Mouse (Mus musculus) left cerebral cortex, adult 2 months (tissue): ENCODE results near the gene Scaf1. TPM values are rescaled to one million over a fixed set of nuclear protein-coding genes. Genes with fewer than 3 reads are reported as not detected.
A peak's percentile ranks its signal among the peaks of the same experiment; 100 is the strongest.

Experiments
- DNase-seq, 2 experiments: peaks; one replicate each; pipeline ENCODE4 v3.0.0; 2021 to 2022; ENCODE audit warnings: low spot score in 2 of 2, mixed read lengths in 1 of 2; ENCODE audit errors: extremely low spot score in 1 of 2
- H3K27ac ChIP-seq: fragments of 200-600 bp; 2 replicates; pipeline ENCODE4 v1.8.1; 2022
- H3K4me3 ChIP-seq: fragments of 200-600 bp; 2 replicates; pipeline ENCODE4 v1.8.1; 2022
- CTCF ChIP-seq: fragments of 200-600 bp; IDR thresholded peaks from 2 replicates; pipeline ENCODE4 v1.8.1; 2022; ENCODE audit warnings: antibody characterized with exemption, mild to moderate bottlenecking, moderate library complexity
- intact Hi-C: fragments of 180-260 bp; cut with DNase I; formaldehyde crosslinking; loops from one replicate; pipeline ENCODE4 v1.15.1; 2025
- microRNA-seq, 2 experiments: library from miRNA; unstranded; fragments of <30 nt; microRNA quantifications; one replicate each; pipeline ENCODE4 v1.2.0; 2021
- total RNA-seq, 2 experiments: library from RNA; stranded (reverse); gene quantifications; 2 replicates each; pipeline ENCODE4 v1.2.3; 2021

Gene Scaf1
- total RNA-seq, 2 experiments from 2014 or later = 170 to 181 TPM

DNA sequence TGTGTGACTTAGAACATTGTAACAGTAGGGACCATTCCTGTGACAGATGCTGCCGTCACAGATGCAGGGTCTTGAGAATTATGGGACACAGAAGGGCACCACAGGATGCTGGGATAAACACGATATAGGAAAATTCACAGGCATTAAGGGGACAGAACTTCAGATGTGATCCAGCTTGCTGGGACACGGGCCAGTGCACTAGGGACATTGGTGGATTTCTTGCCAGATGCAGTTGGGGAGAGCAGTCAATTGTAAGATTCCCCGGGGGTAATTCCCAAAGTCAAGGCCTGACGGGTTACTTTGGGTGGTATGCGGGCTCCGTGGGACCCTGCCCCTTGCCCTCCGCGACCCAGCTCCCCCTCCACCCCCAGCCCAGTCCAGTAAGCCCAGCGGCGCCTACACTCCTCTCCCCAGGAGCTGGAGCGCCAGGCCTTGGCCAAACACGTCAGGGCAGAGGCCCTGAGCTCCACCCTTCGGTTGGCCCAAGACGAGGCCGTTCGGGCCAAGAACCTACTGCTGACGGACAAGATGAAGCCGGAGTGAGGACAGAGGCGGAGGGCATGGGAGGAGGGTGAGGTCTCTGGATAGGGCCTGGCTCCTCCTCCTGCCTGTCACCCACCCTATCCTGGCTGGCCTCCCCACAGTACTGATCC is 58.9 kb downstream of the Scaf1 start:
- intact Hi-C loops = loop anchor here (5.0 kb wide), 2 partner anchors 35 to 55 kb away; no protein-coding TSS in a partner anchor
- H3K27ac ChIP-seq = no peak overlapping the region
- H3K4me3 ChIP-seq = no peak overlapping the region
- TF ChIP-seq CTCF = no peak
- DNase-seq = peak in 1 of 2 experiments; percentile 8

DNA sequence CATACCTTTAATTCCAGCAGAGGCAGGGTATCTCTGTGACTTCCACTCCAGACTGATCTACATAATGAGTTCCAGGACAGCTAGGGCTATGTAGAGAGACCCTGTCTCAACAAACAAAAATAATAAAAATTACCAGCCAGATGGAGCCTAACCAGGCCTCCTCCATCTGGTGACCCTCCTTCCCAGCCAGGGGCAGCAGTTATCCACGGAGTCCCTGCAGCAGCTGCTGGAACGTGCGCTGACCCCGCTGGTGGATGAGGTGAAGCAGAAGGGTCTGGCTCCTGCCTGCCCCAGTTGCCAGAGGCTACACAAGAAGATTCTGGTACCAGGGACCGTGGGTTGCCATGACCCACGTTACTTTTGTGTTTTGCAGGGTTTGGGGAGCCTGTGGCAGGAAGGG is 59.9 kb downstream of the Scaf1 start:
- no peak overlapping the region for H3K4me3 ChIP-seq
- DNase-seq = peak in 1 of 2 experiments; percentile 5
- no peak overlapping the region for H3K27ac ChIP-seq
- intact Hi-C loops = loop anchor here (5.0 kb wide), 2 partner anchors 34 to 54 kb away; no protein-coding TSS in a partner anchor
- no peak for TF ChIP-seq CTCF

- Histone ChIP-seq H3K4me3 (no peak overlapping the region), H3K27ac (no peak overlapping the region)
- peak in 1 of 2 experiments; percentile 6 for DNase-seq
- intact Hi-C loops = loop anchor here (5.0 kb wide), 2 partner anchors 33 to 53 kb away; no protein-coding TSS in a partner anchor
- peak; percentile 66 for TF ChIP-seq CTCF
These were observed 60.5 kb downstream of the Scaf1 start for GRCm38 (mm10) chr7:44955628-44956027.

- intact Hi-C loops = no loop called here
- TF ChIP-seq CTCF = no peak
These were observed 61.9 kb downstream of the Scaf1 start for GRCm38 (mm10) chr7:44954091-44954885.

GRCm38 (mm10) chr7:44953561-44953960 is 62.6 kb downstream of the Scaf1 start:
- no peak overlapping the region for H3K4me3 ChIP-seq
- H3K27ac ChIP-seq = no peak overlapping the region
- no peak for TF ChIP-seq CTCF
- no peak for DNase-seq
- intact Hi-C loops = no loop called here

More at GRCm38 (mm10) chr7:44954091-44954885, 61.9 kb downstream of the Scaf1 start:
- peak in 1 of 2 experiments; percentile 7 for DNase-seq
- no peak overlapping the region for H3K27ac ChIP-seq
- no peak overlapping the region for H3K4me3 ChIP-seq

Small RNAs within 50 kb of the gene (microRNA-seq; reads per million reads assigned to microRNA genes)
- gene Mir7054 = 0.97 to 2.6 reads per million in 2 experiments

Other genes starting within 250 kb of the Scaf1 start
- gene Nup62, start 200.3 kb downstream of the Scaf1 start, total RNA-seq = 10 to 100 TPM; 31.9 to 32.2 TPM
- 1 to 10 TPM; 1.8 to 2.0 TPM for gene Il4i1, start 200.0 kb downstream of the Scaf1 start, total RNA-seq
- gene Atf5, start 199.7 kb downstream of the Scaf1 start, total RNA-seq = 10 to 100 TPM; 23.1 to 23.4 TPM
- 10 to 100 TPM; 69.7 to 77.0 TPM for gene Akt1s1, start 167.4 kb downstream of the Scaf1 start, total RNA-seq
- 10 to 100 TPM; 64.4 to 67.5 TPM for gene Tbc1d17, start 167.3 kb downstream of the Scaf1 start, total RNA-seq
- gene Pnkp, start 159.2 kb downstream of the Scaf1 start, total RNA-seq = 10 to 100 TPM; 27.4 to 31.2 TPM
- 100 to 1,000 TPM; 273 to 290 TPM for gene Ptov1, start 146.6 kb downstream of the Scaf1 start, total RNA-seq
- 10 to 100 TPM; 96.1 to 98.5 TPM for gene Med25, start 123.7 kb downstream of the Scaf1 start, total RNA-seq
- gene Fuz, start 120.3 kb downstream of the Scaf1 start, total RNA-seq = 10 to 100 TPM; 23.4 to 24.1 TPM
- 100 to 1,000 TPM; 327 to 331 TPM for gene Ap2a1, start 86.9 kb downstream of the Scaf1 start, total RNA-seq
- gene Tsks, start 73.2 kb downstream of the Scaf1 start, total RNA-seq = 1 to 10 TPM; 2.8 to 3.0 TPM
- gene Cpt1c, start 41.5 kb downstream of the Scaf1 start, total RNA-seq = 100 to 1,000 TPM in 1 of 2 experiments, 10 to 100 TPM in 1; 97.9 to 102 TPM
- 100 to 1,000 TPM; 143 to 150 TPM for gene Prmt1, start 29.8 kb downstream of the Scaf1 start, total RNA-seq
- 10 to 100 TPM; 36.4 to 36.9 TPM for gene Irf3, start 18.7 kb downstream of the Scaf1 start, total RNA-seq
- 1 to 10 TPM; 3.0 to 3.8 TPM for gene Bcl2l12, start 17.7 kb downstream of the Scaf1 start, total RNA-seq
- 10 to 100 TPM; 11.8 to 12.2 TPM for gene Rras, start 1.6 kb upstream of the Scaf1 start, total RNA-seq
- gene Prr12, start 36.5 kb upstream of the Scaf1 start, total RNA-seq = 10 to 100 TPM; 70.0 to 73.4 TPM
- 10 to 100 TPM; 53.6 to 55.6 TPM for gene Nosip, start 46.1 kb upstream of the Scaf1 start, total RNA-seq
- 10 to 100 TPM in 1 of 2 experiments, 1 to 10 TPM in 1; 9.0 to 10.4 TPM for gene Prrg2, start 46.3 kb upstream of the Scaf1 start, total RNA-seq
- gene Rcn3, start 75.9 kb upstream of the Scaf1 start, total RNA-seq = 1 to 10 TPM; 4.9 to 5.6 TPM
- gene Fcgrt, start 87.5 kb upstream of the Scaf1 start, total RNA-seq = 10 to 100 TPM; 16.7 to 23.4 TPM
- 100 to 1,000 TPM; 421 to 444 TPM for gene Rps11, start 108.1 kb upstream of the Scaf1 start, total RNA-seq
- gene Rpl13a, start 112.4 kb upstream of the Scaf1 start, total RNA-seq = 100 to 1,000 TPM; 695 to 716 TPM
- not detected for gene Gm45713, start 119.9 kb upstream of the Scaf1 start, total RNA-seq
- 1 to 10 TPM; 6.7 to 8.8 TPM for gene Flt3l, start 120.1 kb upstream of the Scaf1 start, total RNA-seq
- 10 to 100 TPM; 47.6 to 48.4 TPM for gene Pih1d1, start 137.9 kb upstream of the Scaf1 start, total RNA-seq
- 10 to 100 TPM; 15.9 to 23.1 TPM for gene Aldh16a1, start 138.2 kb upstream of the Scaf1 start, total RNA-seq
- 1,000 to 10,000 TPM; 1,255 to 1,327 TPM for gene Slc17a7, start 147.6 kb upstream of the Scaf1 start, total RNA-seq
- under 1 TPM in 1 of 2 experiments, not detected in 1; 0.29 TPM for gene Gfy, start 163.2 kb upstream of the Scaf1 start, total RNA-seq
- not detected for gene Pth2, start 164.6 kb upstream of the Scaf1 start, total RNA-seq
- 1 to 10 TPM; 6.7 to 7.5 TPM for gene Ccdc155, start 188.5 kb upstream of the Scaf1 start, total RNA-seq
- 10 to 100 TPM; 32.4 to 33.5 TPM for gene Dkkl1, start 195.8 kb upstream of the Scaf1 start, total RNA-seq
- 1 to 10 TPM; 3.9 to 4.1 TPM for gene Tead2, start 199.4 kb upstream of the Scaf1 start, total RNA-seq
- gene Cd37, start 222.8 kb upstream of the Scaf1 start, total RNA-seq = 1 to 10 TPM; 4.2 to 5.4 TPM
- gene Slc6a16, start 224.7 kb upstream of the Scaf1 start, total RNA-seq = 1 to 10 TPM; 1.9 to 2.4 TPM